Mouse (Mus musculus) kidney, postnatal 10 days (tissue): ENCODE data around the gene Myt1l.
A peak's percentile ranks its signal among the peaks of the same experiment; 100 is the strongest.

Experiments
- DNase-seq: peaks from one replicate; pipeline ENCODE4 v3.0.0; 2021; ENCODE audit warnings: mixed read lengths

Myt1l gene

GRCm38 (mm10) chr12:29921481-29921880 is 393.3 kb downstream of the Myt1l start:
- DNase-seq, result no peak

- peak; percentile 87 for DNase-seq
Observed at GRCm38 (mm10) chr12:29926896-29927295, 398.7 kb downstream of the Myt1l start.

- DNase-seq, result no peak
Observed at GRCm38 (mm10) chr12:29930591-29930990, 402.4 kb downstream of the Myt1l start.

GRCm38 (mm10) chr12:29932951-29933350 is 404.8 kb downstream of the Myt1l start:
- DNase-seq, result no peak

- DNase-seq, result no peak
Observed at GRCm38 (mm10) chr12:29933501-29933900, 405.3 kb downstream of the Myt1l start.

- DNase-seq, result no peak
Observed at GRCm38 (mm10) chr12:29934120-29934581, 406.0 kb downstream of the Myt1l start.

GRCm38 (mm10) chr12:29937308-29937707 is 409.1 kb downstream of the Myt1l start, which contains the start of gene Pxdn:
Gene Pxdn (plus strand): TSS chr12:29937608.
- DNase-seq, result no peak

- peak; percentile 90 for DNase-seq
Observed at GRCm38 (mm10) chr12:29937851-29938375, 409.7 kb downstream of the Myt1l start.

- peak; percentile 80 for DNase-seq
Observed at GRCm38 (mm10) chr12:29938376-29939041, 410.3 kb downstream of the Myt1l start.

GRCm38 (mm10) chr12:29939261-29939671 is 411.1 kb downstream of the Myt1l start:
- DNase-seq, result peak; percentile 47

- DNase-seq, result no peak
Observed at GRCm38 (mm10) chr12:29942435-29942834, 414.3 kb downstream of the Myt1l start.

- peak; percentile 3 for DNase-seq
Observed at GRCm38 (mm10) chr12:29944650-29945049, 416.5 kb downstream of the Myt1l start.

- peak; percentile 4 for DNase-seq
Observed at GRCm38 (mm10) chr12:29945182-29945743, 417.1 kb downstream of the Myt1l start.

GRCm38 (mm10) chr12:29951043-29951442 is 422.9 kb downstream of the Myt1l start:
- no peak for DNase-seq

GRCm38 (mm10) chr12:29951485-29951884 is 423.3 kb downstream of the Myt1l start:
- no peak for DNase-seq

- peak; percentile 85 for DNase-seq
Observed at GRCm38 (mm10) chr12:29952102-29952501, 423.9 kb downstream of the Myt1l start.

GRCm38 (mm10) chr12:29953999-29954398 is 425.8 kb downstream of the Myt1l start:
- peak; percentile 34 for DNase-seq

GRCm38 (mm10) chr12:29954464-29954863 is 426.3 kb downstream of the Myt1l start:
- no peak for DNase-seq

GRCm38 (mm10) chr12:29956969-29957368 is 428.8 kb downstream of the Myt1l start:
- DNase-seq, result peak; percentile 69

- peak; percentile 34 for DNase-seq
Observed at GRCm38 (mm10) chr12:29958637-29959036, 430.5 kb downstream of the Myt1l start.

GRCm38 (mm10) chr12:29961041-29961440 is 432.9 kb downstream of the Myt1l start:
- no peak for DNase-seq

GRCm38 (mm10) chr12:29965016-29965415 is 436.8 kb downstream of the Myt1l start:
- no peak for DNase-seq

GRCm38 (mm10) chr12:29971795-29972464 is 443.7 kb downstream of the Myt1l start:
- DNase-seq, result no peak

- DNase-seq, result no peak
Observed at GRCm38 (mm10) chr12:29972533-29972932, 444.3 kb downstream of the Myt1l start.
